Mouse (Mus musculus): ENCODE measurements around the gene Prr15.

Prr15 gene

GRCm38 (mm10) chr6:54331765-54332164 is 6.1 kb downstream of the Prr15 start:
- CTCF ChIA-PET = no interaction called here

- CTCF ChIA-PET = no interaction called here
Measured at GRCm38 (mm10) chr6:54332203-54332602, 6.6 kb downstream of the Prr15 start.

GRCm38 (mm10) chr6:54333116-54333651 is 7.5 kb downstream of the Prr15 start:
- CTCF ChIA-PET = no interaction called here

- CTCF ChIA-PET = no interaction called here
Measured at GRCm38 (mm10) chr6:54333652-54334396, 8.2 kb downstream of the Prr15 start.

GRCm38 (mm10) chr6:54337321-54337720 is 11.7 kb downstream of the Prr15 start:
- CTCF ChIA-PET = no interaction called here

- CTCF ChIA-PET = no interaction called here
Measured at GRCm38 (mm10) chr6:54341133-54341532, 15.5 kb downstream of the Prr15 start.

- CTCF ChIA-PET = no interaction called here
Measured at GRCm38 (mm10) chr6:54342223-54342622, 16.6 kb downstream of the Prr15 start.

GRCm38 (mm10) chr6:54351860-54352259 is 26.2 kb downstream of the Prr15 start:
- CTCF ChIA-PET = no interaction called here

GRCm38 (mm10) chr6:54352931-54353690 is 27.5 kb downstream of the Prr15 start:
- CTCF ChIA-PET = no interaction called here

GRCm38 (mm10) chr6:54353698-54354097 is 28.1 kb downstream of the Prr15 start:
- CTCF ChIA-PET = no interaction called here

- CTCF ChIA-PET = no interaction called here
Measured at GRCm38 (mm10) chr6:54355626-54356025, 30.0 kb downstream of the Prr15 start.

- CTCF ChIA-PET = no interaction called here
Measured at GRCm38 (mm10) chr6:54362526-54363324, 37.1 kb downstream of the Prr15 start.

- CTCF ChIA-PET = interaction anchor here (0.6 kb wide), 1 partner anchor 537 kb away, joined by 5 read pairs; no protein-coding TSS in a partner anchor
Measured at GRCm38 (mm10) chr6:54364406-54365136, 38.9 kb downstream of the Prr15 start.

- CTCF ChIA-PET = no interaction called here
Measured at GRCm38 (mm10) chr6:54366607-54367006, 41.0 kb downstream of the Prr15 start.

GRCm38 (mm10) chr6:54368071-54368470 is 42.4 kb downstream of the Prr15 start:
- CTCF ChIA-PET = no interaction called here

- CTCF ChIA-PET = no interaction called here
Measured at GRCm38 (mm10) chr6:54369913-54370542, 44.4 kb downstream of the Prr15 start.

GRCm38 (mm10) chr6:54371874-54372273 is 46.2 kb downstream of the Prr15 start:
- CTCF ChIA-PET = no interaction called here

GRCm38 (mm10) chr6:54379356-54379755 is 53.7 kb downstream of the Prr15 start:
- CTCF ChIA-PET = no interaction called here

Data from spleen, embryonic (tissue).